7 mouse cellular contexts compared by ENCODE assay signal in genomic region chr9:45055082-45055713, GRCm38 (mm10). TPM values are rescaled to one million over a fixed set of nuclear protein-coding genes. Genes with fewer than 3 reads are reported as not detected.
DNase-seq lines count a peak whose midpoint lies in the region; ATAC-seq and TF ChIP-seq lines count a peak whose summit lies in the region.

Gene Mpzl3 (plus strand): TSS chr9:45055186.

- peak within 1 kb of the TSS; percentile 44; the same call in 1 of the 2 replicates for H3K9ac ChIP-seq in embryonic facial prominence, embryonic 12.5 days
- H3K9ac ChIP-seq in limb, embryonic 14.5 days (ENCODE audit: low read depth, low read length, severe bottlenecking), result peak within 1 kb of the TSS; percentile 54
- peak within 1 kb of the TSS; percentile 75 for H3K9ac ChIP-seq in midbrain, embryonic 16.5 days (ENCODE audit: low read depth, low read length)

- ATAC-seq in embryonic facial prominence, embryonic 12.5 days (ENCODE audit: insufficient number of reproducible peaks, insufficient read depth, low FRiP score, low TSS enrichment), result peak; percentile 88
- peak; percentile 99 for ATAC-seq in limb, embryonic 14.5 days (ENCODE audit: low FRiP score, low read depth)
- ATAC-seq in midbrain, embryonic 16.5 days, result peak; percentile 98

- H3K4me1 ChIP-seq in embryonic facial prominence, embryonic 12.5 days, result no peaks in the 10 kb centered on the region
- H3K4me1 ChIP-seq in limb, embryonic 14.5 days (ENCODE audit: control insufficient read depth, insufficient read depth, low read length), result no peaks in the 10 kb centered on the region
- H3K4me1 ChIP-seq in midbrain, embryonic 16.5 days (ENCODE audit: control insufficient read depth, insufficient read depth, low read length), result peaks cover 6% of the 10 kb centered on the region; the same call in 1 of the 2 replicates

- peaks cover 13% of the 10 kb centered on the region; the same call in 1 of the 2 replicates for H3K27me3 ChIP-seq in embryonic facial prominence, embryonic 12.5 days
- no peaks in the 10 kb centered on the region for H3K27me3 ChIP-seq in limb, embryonic 14.5 days (ENCODE audit: control insufficient read depth, insufficient read depth, low read length)
- H3K27me3 ChIP-seq in midbrain, embryonic 16.5 days (ENCODE audit: control insufficient read depth, insufficient read depth, low read depth, low read length), result peaks cover 23% of the 10 kb centered on the region

- under 1% methylated on average over 33 of the region's 33 CpGs for WGBS in embryonic facial prominence, embryonic 12.5 days
- under 1% methylated on average over 30 of the region's 33 CpGs for WGBS in limb, embryonic 14.5 days
- 1% methylated on average over 33 of the region's 33 CpGs for WGBS in midbrain, embryonic 16.5 days

- DNase-seq in adrenal gland, postnatal 25 days, result peak; percentile 79
- peak; percentile 64 to 73 for DNase-seq in heart, adult 9 months (ENCODE audit: low spot score in 2 of 2)
- peak; percentile 89 for DNase-seq in kidney, adult 9 months
- peak; percentile 94 for DNase-seq in limb, embryonic 14.5 days (ENCODE audit: low spot score)
- DNase-seq in spleen, postnatal 10 days (ENCODE audit: low spot score in 2 of 2), result peak; percentile 39 to 81

- H3K4me3 ChIP-seq in embryonic facial prominence, embryonic 12.5 days, result peak within 1 kb of the TSS; percentile 64
- peak within 1 kb of the TSS; percentile 60 for H3K4me3 ChIP-seq in limb, embryonic 14.5 days (replicated peaks; ENCODE audit: low read length)
- peak within 1 kb of the TSS; percentile 72 for H3K4me3 ChIP-seq in midbrain, embryonic 16.5 days (ENCODE audit: low read depth, low read length)

- H3K27ac ChIP-seq in embryonic facial prominence, embryonic 12.5 days, result peak within 1 kb of the TSS; percentile 94
- H3K27ac ChIP-seq in limb, embryonic 14.5 days (replicated peaks; ENCODE audit: low read depth, low read length), result peak within 1 kb of the TSS; percentile 95
- peak within 1 kb of the TSS; percentile 100 for H3K27ac ChIP-seq in midbrain, embryonic 16.5 days (ENCODE audit: low read length)

- no peaks in the 10 kb centered on the region for H3K9me3 ChIP-seq in embryonic facial prominence, embryonic 12.5 days
- H3K9me3 ChIP-seq in limb, embryonic 14.5 days (ENCODE audit: control insufficient read depth, low read length), result no peaks in the 10 kb centered on the region
- H3K9me3 ChIP-seq in midbrain, embryonic 16.5 days (replicated peaks; ENCODE audit: control insufficient read depth, low read length, poor library complexity, severe bottlenecking), result no peaks in the 10 kb centered on the region

- no peaks in the 10 kb centered on the region for H3K36me3 ChIP-seq in embryonic facial prominence, embryonic 12.5 days
- no peaks in the 10 kb centered on the region; the same call in 1 of the 2 replicates for H3K36me3 ChIP-seq in limb, embryonic 14.5 days (ENCODE audit: control insufficient read depth, insufficient read depth, low read length)
- no peaks in the 10 kb centered on the region for H3K36me3 ChIP-seq in midbrain, embryonic 16.5 days (ENCODE audit: control insufficient read depth, insufficient read depth, low read length)

- peak within 1 kb of the TSS; percentile 58 for H3K4me2 ChIP-seq in embryonic facial prominence, embryonic 12.5 days (replicated peaks)
- peak within 1 kb of the TSS; percentile 63 for H3K4me2 ChIP-seq in limb, embryonic 14.5 days (replicated peaks; ENCODE audit: low read depth, low read length, severe bottlenecking)
- peak within 1 kb of the TSS; percentile 76 for H3K4me2 ChIP-seq in midbrain, embryonic 16.5 days (ENCODE audit: low read length)

- peak; percentile 74; the same call in 1 of the 2 replicates for TF ChIP-seq POLR2A in limb, embryonic 14.5 days (IDR thresholded peaks at IDR 0.05; ENCODE audit: borderline replicate concordance, extremely low read depth, insufficient read depth, insufficient read length)

RNA-seq across cellular contexts. Expression of gene Mpzl3, which starts in this region (rescaled TPM):
- total RNA-seq in adrenal gland, postnatal 25 days (2021), result 6.0 and 6.8 TPM in 2 replicates
- 1.7 and 1.9 TPM in 2 replicates for polyA plus RNA-seq in embryonic facial prominence, embryonic 12.5 days (2016; fragmentation: Nextera tagmentation; extraction: Ambion mirVana)
- polyA plus RNA-seq in limb, embryonic 14.5 days (2012; rRNA removed), result 1.8 and 2.1 TPM in 2 replicates
- polyA plus RNA-seq in limb, embryonic 14.5 days (2014; fragmentation: Nextera tagmentation; extraction: Ambion mirVana), result 3.9 and 4.7 TPM in 2 replicates
- 0.75 and 1.2 TPM in 2 replicates for polyA plus RNA-seq in midbrain, embryonic 16.5 days (2015; fragmentation: Nextera tagmentation; extraction: Ambion mirVana)

Comparison
In these comparisons a context has a peak if more than half of its experiments do, and no peak if none do; other contexts are left out.
1. Peak in every context shown above with its lines: DNase-seq, ATAC-seq, H3K4me3 ChIP-seq and H3K27ac ChIP-seq.